In genomic region chr14:13236929-13237328, GRCm38 (mm10) we compare ENCODE assay signal across 8 mouse cellular contexts. TPM values are rescaled to one million over a fixed set of nuclear protein-coding genes. Genes with fewer than 3 reads are reported as not detected.
A peak's percentile ranks its signal among the peaks of the same experiment; 100 is the strongest.
DNase-seq lines count a peak whose midpoint lies in the region; ATAC-seq and TF ChIP-seq lines count a peak whose summit lies in the region.

No protein-coding gene starts in this region.

- TF ChIP-seq EP300 in lung, postnatal 0 days (IDR thresholded peaks at IDR 0.05) = no peak

- peak overlapping the region; percentile 37 for H3K4me3 ChIP-seq in gastrocnemius, adult 2 months
- H3K4me3 ChIP-seq in lung, postnatal 0 days (ENCODE audit: low read depth, low read length) = no peak overlapping the region
- no peak overlapping the region for H3K4me3 ChIP-seq in forebrain, postnatal 0 days (ENCODE audit: low read depth, low read length)

- no peak overlapping the region for H3K9ac ChIP-seq in lung, postnatal 0 days (replicated peaks; ENCODE audit: low read depth)
- H3K9ac ChIP-seq in forebrain, postnatal 0 days = no peak overlapping the region

- peak; percentile 66 for TF ChIP-seq CTCF in gastrocnemius, adult 2 months (IDR thresholded peaks at IDR 0.05)
- peak; percentile 54 for TF ChIP-seq CTCF in lung, postnatal 0 days (IDR thresholded peaks at IDR 0.05)
- TF ChIP-seq CTCF in forebrain, postnatal 0 days (IDR thresholded peaks at IDR 0.05; ENCODE audit: low read depth) = peak; percentile 65

- H3K9me3 ChIP-seq in lung, postnatal 0 days (ENCODE audit: low read length) = no peaks in the 10 kb centered on the region
- no peaks in the 10 kb centered on the region for H3K9me3 ChIP-seq in forebrain, postnatal 0 days (ENCODE audit: low read length)

- no peak for ATAC-seq in lung, postnatal 0 days
- ATAC-seq in forebrain, postnatal 0 days = peak; percentile 32; the same call in 1 of the 2 replicates

- 12% methylated on average over 1 of the region's 1 CpGs for WGBS in lung, postnatal 0 days
- WGBS in forebrain, postnatal 0 days = 3% methylated on average over 1 of the region's 1 CpGs

- no peaks in the 10 kb centered on the region for H3K36me3 ChIP-seq in lung, postnatal 0 days (ENCODE audit: insufficient read depth, low read length)
- H3K36me3 ChIP-seq in forebrain, postnatal 0 days (ENCODE audit: insufficient read depth) = no peaks in the 10 kb centered on the region

- no peak overlapping the region for H3K27ac ChIP-seq in gastrocnemius, adult 2 months
- H3K27ac ChIP-seq in lung, postnatal 0 days (ENCODE audit: low read length) = no peak overlapping the region
- H3K27ac ChIP-seq in forebrain, postnatal 0 days (ENCODE audit: low read depth, low read length) = no peak overlapping the region

- no peaks in the 10 kb centered on the region for H3K27me3 ChIP-seq in lung, postnatal 0 days (replicated peaks; ENCODE audit: insufficient read depth, low read length)
- H3K27me3 ChIP-seq in forebrain, postnatal 0 days (ENCODE audit: insufficient read depth, low read length) = no peaks in the 10 kb centered on the region

- no peak for DNase-seq in gastrocnemius, adult 2 months
- DNase-seq in gastrocnemius, adult 8-10 months (ENCODE audit: low spot score in 2 of 2) = no peak
- DNase-seq in lung, postnatal 0 days (ENCODE audit: low spot score) = peak; percentile 27
- DNase-seq in lung, adult 18-20 months = no peak
- DNase-seq in brain, adult 2 months (ENCODE audit: low read depth, low spot score) = peak; percentile 56
- DNase-seq in forebrain, postnatal 0 days = peak; percentile 82
- DNase-seq in retina, postnatal 7 days (ENCODE audit: low read depth, low spot score) = peak; percentile 36
- no peak for DNase-seq in adrenal gland, postnatal 25 days

- H3K4me1 ChIP-seq in lung, postnatal 0 days (ENCODE audit: insufficient read depth, low read depth, low read length) = no peaks in the 10 kb centered on the region
- no peaks in the 10 kb centered on the region for H3K4me1 ChIP-seq in forebrain, postnatal 0 days (ENCODE audit: insufficient read depth)

- no peak overlapping the region for H3K4me2 ChIP-seq in lung, postnatal 0 days (replicated peaks; ENCODE audit: low read depth, low read length)
- H3K4me2 ChIP-seq in forebrain, postnatal 0 days (ENCODE audit: low read depth) = no peak overlapping the region

- intact Hi-C loops in gastrocnemius, adult 2 months (cut with DNase I) = loop anchor here (1.0 kb wide), 1 partner anchor 662 kb away; no protein-coding TSS in a partner anchor

RNA-seq across cellular contexts. Expression of gene Synpr, which starts 47.7 kb away (rescaled TPM):
- not detected for total RNA-seq in gastrocnemius, adult 2 months (2021)
- total RNA-seq in gastrocnemius, adult 8-10 months (2022) = not detected
- 0.29 and 0.33 TPM in 2 replicates for polyA plus RNA-seq in lung, postnatal 0 days (2015; fragmentation: Nextera tagmentation; extraction: Ambion mirVana)
- 67.2 and 107 TPM in 2 replicates for total RNA-seq in forebrain, postnatal 0 days (2014; rRNA removed)
- polyA plus RNA-seq in forebrain, postnatal 0 days (2015; fragmentation: Nextera tagmentation; extraction: Ambion mirVana) = 64.5 and 69.3 TPM in 2 replicates
- 5.9 and 9.5 TPM in 2 replicates for total RNA-seq in adrenal gland, postnatal 25 days (2021)

Comparison
In these comparisons a context has a peak if more than half of its experiments do, and no peak if none do; other contexts are left out.
1. DNase-seq: peak in lung, postnatal 0 days (single experiment), brain, adult 2 months (single experiment), forebrain, postnatal 0 days (single experiment) and retina, postnatal 7 days (single experiment); none in gastrocnemius, adult 2 months (single experiment), gastrocnemius, adult 8-10 months (0 of 2), lung, adult 18-20 months (0 of 2) and adrenal gland, postnatal 25 days (single experiment).
2. Peak in every context shown above with its lines, with median percentiles within 50 percentile points of each other: CTCF ChIP-seq.